Mouse (Mus musculus): ENCODE measurements around the gene Adam17.

DNA sequence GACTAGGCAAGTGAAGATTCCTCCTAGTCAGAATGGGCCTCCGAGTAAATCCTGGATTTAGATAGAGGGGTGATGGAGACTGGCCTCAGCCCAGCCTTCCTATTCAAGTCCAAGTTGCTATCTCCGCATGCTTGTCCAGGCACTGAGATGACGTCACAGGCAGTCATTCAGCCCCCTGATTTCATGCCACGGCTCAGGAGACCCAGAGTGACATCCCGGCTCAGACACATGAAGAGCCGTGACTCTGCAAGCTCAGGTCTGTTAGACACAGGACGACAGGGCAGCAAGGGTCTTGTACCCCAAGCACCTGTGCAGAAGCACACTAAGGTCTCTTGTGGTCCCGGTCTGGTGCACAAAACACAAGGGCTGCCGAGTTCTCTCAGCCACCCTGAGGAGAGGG lies 50.6 kb downstream of the Adam17 start:
- no peak for TF ChIP-seq CTCF (IDR thresholded peaks at IDR 0.05; ENCODE audit: low read depth)
- TF ChIP-seq EP300 (optimal IDR thresholded peaks at IDR 0.05) = no peak

Data from stomach, postnatal 0 days (tissue).